Mouse (Mus musculus): ENCODE measurements around the gene Uroc1.

DNA sequence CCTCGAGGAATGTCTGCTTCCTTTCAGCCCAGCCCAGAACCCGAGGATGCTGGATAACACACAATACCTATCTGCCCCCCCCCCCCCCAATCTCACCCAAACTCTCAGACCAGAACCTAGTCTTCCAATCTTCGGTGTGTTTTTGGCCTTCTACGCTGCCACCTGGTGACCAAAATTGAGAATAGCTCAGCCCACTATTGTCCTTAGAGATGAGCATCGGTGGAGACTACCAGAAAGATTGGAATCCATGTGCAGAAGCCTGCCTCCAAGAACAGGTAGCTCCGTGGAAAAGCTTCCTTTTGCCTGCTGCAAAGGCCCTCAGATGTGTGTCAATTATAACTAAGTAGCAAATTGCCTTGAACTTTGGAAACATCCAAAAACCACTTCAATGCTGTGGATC, 5.4 kb upstream of the Uroc1 start:
- TF ChIP-seq POLR2A (IDR thresholded peaks at IDR 0.05; ENCODE audit: borderline replicate concordance, insufficient read depth, low read length): no peak
- peak; percentile 47; the same call in 1 of the 2 replicates for TF ChIP-seq CTCF (IDR thresholded peaks at IDR 0.05; ENCODE audit: borderline replicate concordance, insufficient read depth, low read depth, low read length)

All from cerebellum, adult 2 months (tissue).